Mouse (Mus musculus) liver, postnatal 0 days (tissue): ENCODE measurements around the gene Gpn1. TPM values are rescaled to one million over a fixed set of nuclear protein-coding genes. Genes with fewer than 3 reads are reported as not detected.
A peak's percentile ranks its signal among the peaks of the same experiment; 100 is the strongest.

ENCODE experiments used
- ATAC-seq: fragments of 200-750 bp; cut with Nextera tagmentation; 2 replicates; pipeline ENCODE4 v1.8.0; 2017; ENCODE audit warnings: mild to moderate bottlenecking, moderate library complexity
- DNase-seq: peaks from one replicate; pipeline ENCODE4 v3.0.0-alpha.2; 2016
- H3K27ac ChIP-seq: fragments of 300-500 bp; sonication (generic); 2 replicates; pipeline ENCODE4 v1.5.1; 2014; ENCODE audit warnings: antibody characterized with exemption, moderate library complexity, mild to moderate bottlenecking, low read depth
- H3K27me3 ChIP-seq: fragments of 300-500 bp; sonication (generic); 2 replicates; pipeline ENCODE4 v1.6.1; 2014; ENCODE audit warnings: low read length, control low read depth, mixed read lengths; ENCODE audit not compliant: insufficient read depth
- H3K36me3 ChIP-seq: fragments of 300-500 bp; sonication (generic); replicated peaks from 2 replicates; pipeline ENCODE4 v1.6.1; 2014; ENCODE audit warnings: mild to moderate bottlenecking, control low read depth, low read length, moderate library complexity, mixed read lengths; ENCODE audit not compliant: insufficient read depth
- H3K4me1 ChIP-seq: fragments of 300-500 bp; sonication (generic); 2 replicates; pipeline ENCODE4 v1.6.1; 2014; ENCODE audit warnings: antibody characterized with exemption, mild to moderate bottlenecking, control low read depth; ENCODE audit not compliant: insufficient read depth
- H3K4me2 ChIP-seq: fragments of 300-500 bp; sonication (generic); 2 replicates; pipeline ENCODE4 v1.6.1; 2014; ENCODE audit warnings: low read depth, mild to moderate bottlenecking, low read length, moderate library complexity, mixed read lengths
- H3K4me3 ChIP-seq: fragments of 300-500 bp; sonication (generic); 2 replicates; pipeline ENCODE4 v1.5.1; 2014; ENCODE audit warnings: low read depth, low read length
- H3K9ac ChIP-seq: fragments of 300-500 bp; sonication (generic); replicated peaks from 2 replicates; pipeline ENCODE4 v1.6.1; 2014; ENCODE audit warnings: mild to moderate bottlenecking, moderate library complexity
- H3K9me3 ChIP-seq: fragments of 300-500 bp; sonication (generic); 2 replicates; pipeline ENCODE4 v1.6.1; 2016; ENCODE audit warnings: mild to moderate bottlenecking, control low read depth, low read length, mixed read lengths
- CTCF ChIP-seq: sonication (generic); IDR thresholded peaks from 2 replicates; pipeline ENCODE4 v1.5.1; 2016; ENCODE audit warnings: antibody characterized with exemption, low read depth
- EP300 ChIP-seq: IDR thresholded peaks from 2 replicates; pipeline ENCODE4 v1.6.1; 2016; ENCODE audit warnings: antibody characterized with exemption, low read depth, mild to moderate bottlenecking
- WGBS: fragments of 180-500 bp; shearing (Covaris S2); extraction: QIAGEN DNeasy Blood & Tissue Kit; methylation state at CpG from one replicate; pipeline ENCODE4 v1.1.7; 2014; ENCODE audit not compliant: insufficient replicate concordance; 5-methylcytosine and 5-hydroxymethylcytosine counted together
- polyA plus RNA-seq: library from polyadenylated mRNA; unstranded; fragments of >200 nt; fragmentation: Nextera tagmentation; extraction: Ambion mirVana; gene quantifications from 2 replicates; pipeline ENCODE4 v1.2.1, GENCODE M21; 2015

The Gpn1 gene
- polyA plus RNA-seq = 10.9 TPM in 2 replicates

DNA sequence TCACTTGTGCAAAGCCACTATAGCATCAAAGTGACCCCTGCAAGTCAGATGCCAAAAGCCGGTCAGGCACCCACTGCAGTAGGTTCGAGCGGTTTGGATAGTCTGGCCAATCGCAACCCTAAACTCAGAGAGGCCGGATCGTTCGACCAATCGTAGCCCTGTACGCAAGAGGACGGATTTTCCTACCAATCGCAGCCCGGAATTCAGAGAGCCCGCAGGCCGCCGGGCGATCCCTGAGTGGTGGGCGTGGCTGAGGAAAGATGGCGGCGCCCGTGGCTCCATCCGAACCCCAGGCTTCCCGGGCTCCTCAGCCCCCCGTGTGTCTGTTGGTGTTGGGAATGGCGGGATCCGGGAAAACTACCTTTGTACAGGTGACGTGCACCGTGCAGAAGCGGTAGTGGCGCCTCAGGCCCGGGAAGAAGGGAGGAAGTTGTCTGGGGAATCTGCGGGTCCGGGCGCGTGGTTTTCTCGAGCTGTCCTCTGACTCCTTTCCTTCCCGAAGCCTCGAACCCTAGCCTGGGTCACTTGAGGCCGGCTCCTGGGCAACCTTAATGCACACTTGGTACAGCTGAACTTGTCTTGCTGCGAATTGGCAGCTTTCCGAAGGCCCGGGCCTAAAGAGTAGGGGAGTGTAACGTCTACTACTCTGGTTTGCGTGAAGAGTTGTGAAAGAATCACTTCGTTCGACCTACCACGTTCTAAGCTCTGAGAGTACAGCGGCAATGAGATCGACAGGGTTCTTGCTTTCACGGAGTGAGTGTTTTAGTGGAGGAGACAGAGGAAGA lies at the start of gene Gpn1:
TSS of gene Gpn1 (plus strand) at position 229 of the 785 bp plus-strand sequence.
- peak within 1 kb of the TSS; percentile 68 for H3K4me3 ChIP-seq
- ATAC-seq = peak; percentile 100
- under 1% methylated on average over 49 of the region's 49 CpGs for WGBS

DNA sequence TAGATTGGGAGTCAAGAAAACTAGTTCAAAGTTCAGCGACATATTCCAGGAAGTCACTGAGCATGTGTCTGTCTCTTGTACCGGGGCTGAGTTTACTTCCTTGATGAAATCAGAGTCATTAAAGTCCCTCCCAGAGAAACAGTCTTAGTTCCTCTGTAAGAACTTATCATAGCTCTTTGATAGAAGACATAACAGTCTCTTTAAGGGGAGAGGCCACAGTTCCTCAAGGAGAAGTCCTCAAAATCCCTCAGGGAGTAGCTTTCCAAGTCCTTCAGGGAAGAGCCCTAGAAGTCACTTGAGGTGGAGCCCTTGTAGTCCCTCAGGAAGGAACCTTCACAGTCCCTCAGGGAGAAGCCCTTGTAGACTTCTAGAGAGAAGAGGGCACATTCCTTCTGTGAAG lies 43.2 kb upstream of the Gpn1 start:
- peak overlapping the region; percentile 77; the same call in 1 of the 2 replicates for H3K4me2 ChIP-seq

More for the DNA sequence above, at the start of gene Gpn1:
- peak within 1 kb of the TSS; percentile 79 for H3K4me2 ChIP-seq
- no peaks in the 10 kb centered on the region for H3K9me3 ChIP-seq
- H3K4me1 ChIP-seq = peaks cover 8% of the 10 kb centered on the region
- H3K36me3 ChIP-seq = peaks cover 10% of the 10 kb centered on the region
- no peak within 1 kb of the TSS for H3K27ac ChIP-seq
- H3K9ac ChIP-seq = peak within 1 kb of the TSS; percentile 58
- TF ChIP-seq CTCF (no peak), EP300 (no peak)
- peak; percentile 90 for DNase-seq
- no peaks in the 10 kb centered on the region for H3K27me3 ChIP-seq

DNA sequence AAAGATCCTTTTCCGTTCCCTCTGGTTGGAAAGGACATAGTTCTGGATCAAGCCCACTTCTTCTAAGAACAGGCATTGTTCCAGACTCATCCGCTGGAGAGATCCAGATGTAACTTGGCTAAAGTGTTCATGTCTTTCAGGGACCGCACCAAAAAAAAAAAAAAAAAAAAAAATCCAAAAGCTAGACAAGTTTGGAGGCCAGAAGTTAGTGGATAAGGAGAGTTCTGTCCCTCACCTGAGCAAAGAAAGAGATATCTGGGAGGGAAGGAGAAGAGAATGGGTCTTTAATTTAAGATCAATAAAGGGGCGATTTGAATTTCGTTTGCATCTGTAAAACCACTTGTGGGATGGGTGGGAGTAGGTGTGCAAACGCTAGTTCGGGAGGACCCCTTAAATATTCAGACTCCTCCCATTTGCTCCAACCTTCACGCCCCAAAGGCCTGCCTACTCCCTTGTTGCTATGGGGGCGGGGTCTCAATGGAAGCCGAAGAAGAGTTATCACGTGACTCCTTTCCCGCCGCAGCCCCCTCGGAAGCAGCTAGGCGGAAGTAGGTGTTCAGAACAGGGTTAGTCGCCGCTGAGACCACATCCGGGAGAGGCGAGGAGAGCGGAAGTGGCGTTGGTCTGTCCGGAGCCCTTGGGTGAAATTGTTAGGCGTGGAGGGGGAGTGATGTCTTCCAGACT lies 42.5 kb upstream of the Gpn1 start, which contains the start of gene Zfp512:
TSS of gene Zfp512 (plus strand) at position 554 of the 684 bp plus-strand sequence.
- Histone ChIP-seq H3K9ac (peak within 1 kb of the TSS; percentile 69), H3K27me3 (no peaks in the 10 kb centered on the region), H3K27ac (peak within 1 kb of the TSS; percentile 31), H3K36me3 (no peaks in the 10 kb centered on the region), H3K4me3 (peak within 1 kb of the TSS; percentile 60), H3K4me2 (peak within 1 kb of the TSS; percentile 77), H3K4me1 (peaks cover 18% of the 10 kb centered on the region), H3K9me3 (no peaks in the 10 kb centered on the region)
- DNase-seq (peak; percentile 93), ATAC-seq (peak; percentile 98)
- TF ChIP-seq EP300 (peak; percentile 42; the same call in 1 of the 2 replicates), CTCF (0 out of 2 replicates have a peak, but pooled peaks have one; percentile 6)
- 8% methylated on average over 23 of the region's 23 CpGs for WGBS

More for the DNA sequence above, 43.2 kb upstream of the Gpn1 start:
- H3K36me3 ChIP-seq = no peaks in the 10 kb centered on the region
- WGBS = 42% methylated on average over 2 of the region's 2 CpGs
- no peak for ATAC-seq
- TF ChIP-seq CTCF = no peak
- no peak for TF ChIP-seq EP300
- peaks cover 18% of the 10 kb centered on the region for H3K4me1 ChIP-seq
- no peaks in the 10 kb centered on the region for H3K27me3 ChIP-seq
- no peak for DNase-seq
- no peak overlapping the region for H3K9ac ChIP-seq
- H3K9me3 ChIP-seq = no peaks in the 10 kb centered on the region
- no peak overlapping the region for H3K4me3 ChIP-seq
- H3K27ac ChIP-seq = peak overlapping the region; percentile 18

DNA sequence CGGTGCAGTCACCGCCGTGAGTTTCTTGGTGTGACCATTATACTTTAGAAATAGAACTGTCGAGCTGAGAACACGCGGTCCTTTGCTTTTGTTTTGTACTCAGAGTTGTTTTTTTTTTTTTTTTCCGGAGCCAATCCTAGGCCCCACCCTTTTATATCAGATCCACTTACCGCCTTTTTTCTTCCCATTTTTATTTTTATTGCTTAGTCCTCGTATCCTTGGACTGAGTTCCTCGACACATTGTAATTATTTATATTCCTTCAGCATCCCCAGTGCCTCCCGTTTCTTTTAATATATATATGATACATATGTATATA lies 42.0 kb upstream of the Gpn1 start:
- Histone ChIP-seq H3K4me1 (peaks cover 18% of the 10 kb centered on the region), H3K4me2 (peak overlapping the region; percentile 77), H3K9ac (peak overlapping the region; percentile 69), H3K9me3 (no peaks in the 10 kb centered on the region), H3K27me3 (no peaks in the 10 kb centered on the region), H3K4me3 (peak overlapping the region; percentile 60), H3K36me3 (no peaks in the 10 kb centered on the region), H3K27ac (peak overlapping the region; percentile 31; the same call in 1 of the 2 replicates)
- TF ChIP-seq CTCF (no peak), EP300 (no peak)
- WGBS = under 1% methylated on average over 11 of the region's 11 CpGs
- DNase-seq = no peak
- ATAC-seq = peak; percentile 50

DNA sequence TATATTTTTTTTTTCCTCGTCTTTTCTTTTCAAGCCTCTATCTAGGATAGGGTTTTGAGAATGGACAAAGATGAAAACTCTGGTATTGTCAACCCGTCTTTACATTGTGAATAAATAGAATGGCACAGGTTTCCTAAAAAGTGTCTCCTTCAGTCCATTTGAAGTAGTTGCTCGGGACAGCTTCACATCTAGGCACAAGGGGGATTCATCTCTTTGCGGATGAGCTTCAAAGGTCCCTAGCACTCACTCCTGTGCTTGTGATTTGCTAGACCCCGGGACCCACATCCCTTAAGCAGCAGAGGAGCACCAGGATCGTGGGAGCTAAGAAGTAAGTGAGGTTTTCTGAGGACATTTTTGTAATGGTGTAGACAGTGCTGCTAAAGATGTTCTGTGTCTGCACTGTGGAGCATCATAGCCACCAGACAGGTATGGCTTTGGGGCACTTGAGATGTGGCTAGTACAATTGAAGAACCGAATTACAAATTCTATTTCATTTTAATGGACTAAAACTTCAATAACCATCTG lies 41.6 kb upstream of the Gpn1 start:
- H3K9me3 ChIP-seq = no peaks in the 10 kb centered on the region
- H3K4me3 ChIP-seq = peak overlapping the region; percentile 60
- peaks cover 18% of the 10 kb centered on the region for H3K4me1 ChIP-seq
- ATAC-seq (no peak), DNase-seq (no peak)
- WGBS = 9% methylated on average over 7 of the region's 7 CpGs
- no peaks in the 10 kb centered on the region for H3K36me3 ChIP-seq
- H3K4me2 ChIP-seq = peak overlapping the region; percentile 77
- no peak for TF ChIP-seq CTCF
- no peak for TF ChIP-seq EP300
- H3K27me3 ChIP-seq = no peaks in the 10 kb centered on the region
- H3K27ac ChIP-seq = peak overlapping the region; percentile 31; the same call in 1 of the 2 replicates
- H3K9ac ChIP-seq = peak overlapping the region; percentile 69

DNA sequence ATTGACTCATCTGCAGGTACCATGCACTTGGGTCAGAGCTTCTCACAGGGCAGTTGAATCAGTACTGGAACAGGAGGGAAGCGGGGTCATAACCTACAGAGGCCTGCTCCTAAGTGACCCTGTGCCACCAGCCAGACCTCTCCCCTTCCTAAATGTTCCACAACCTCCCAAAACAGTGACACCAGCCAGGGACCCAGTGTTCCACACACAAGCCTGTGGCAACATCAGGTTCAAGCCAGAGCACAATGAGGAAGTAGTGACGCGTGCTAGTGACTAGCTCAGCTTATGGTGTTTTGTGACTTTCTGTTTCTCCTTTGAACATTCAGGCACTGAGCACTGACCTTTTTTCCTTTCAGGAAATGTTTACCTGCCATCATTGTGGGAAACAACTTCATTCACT lies 26.7 kb upstream of the Gpn1 start:
- peaks cover 36% of the 10 kb centered on the region for H3K36me3 ChIP-seq
- WGBS = 66% methylated on average over 3 of the region's 3 CpGs
- no peak overlapping the region for H3K4me3 ChIP-seq
- no peaks in the 10 kb centered on the region for H3K9me3 ChIP-seq
- H3K4me2 ChIP-seq = no peak overlapping the region
- peak; percentile 69 for ATAC-seq
- no peak overlapping the region for H3K9ac ChIP-seq
- peak overlapping the region; percentile 48; the same call in 1 of the 2 replicates for H3K27ac ChIP-seq
- no peaks in the 10 kb centered on the region for H3K27me3 ChIP-seq
- no peak for TF ChIP-seq CTCF
- TF ChIP-seq EP300 = no peak; the same call in 1 of the 2 replicates
- peak; percentile 25 for DNase-seq
- no peaks in the 10 kb centered on the region; the same call in 1 of the 2 replicates for H3K4me1 ChIP-seq
